Mouse (Mus musculus): ENCODE measurements around the gene Mkrn2os. TPM values are rescaled to one million over a fixed set of nuclear protein-coding genes. Genes with fewer than 3 reads are reported as not detected.

Mkrn2os gene
- total and polyA plus RNA-seq, 3 experiments: not detected

DNA sequence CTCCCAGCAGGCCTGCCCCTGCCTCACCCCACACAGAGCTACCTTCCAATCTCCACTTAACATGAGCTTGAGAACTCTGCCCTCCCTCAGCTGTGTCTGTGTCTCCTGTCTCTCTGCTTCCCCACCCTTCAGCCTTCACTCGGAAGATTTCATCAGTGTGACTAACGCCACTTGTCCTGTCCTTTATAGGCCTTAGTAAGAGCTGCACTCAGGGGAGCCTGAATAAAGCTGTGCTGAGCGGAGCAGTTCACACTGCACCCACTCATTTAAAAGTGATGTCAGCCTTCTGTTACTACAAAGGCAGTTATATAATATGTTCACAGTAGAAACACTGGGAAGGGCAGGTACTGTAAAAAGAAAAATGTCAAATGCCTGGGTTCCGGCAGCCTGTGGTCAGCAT is 15.1 kb upstream of the Mkrn2os start:
- Histone ChIP-seq H3K4me1 (ENCODE audit: control insufficient read depth in 1 of 2, insufficient read depth in 2 of 2) (peaks cover 3 to 13% of the 10 kb centered on the region in 2 experiments), H3K36me3 (replicated peaks in 1 of 2; ENCODE audit: control insufficient read depth in 1 of 2, insufficient read depth in 1 of 2, low read length in 1 of 2) (peaks cover 21 to 72% of the 10 kb centered on the region in 2 experiments), H3K9ac (ENCODE audit: insufficient read depth, low read depth) (no peak overlapping the region), H3K79me2 (replicated peaks; ENCODE audit: control insufficient read depth, extremely low read depth, insufficient read depth, poor library complexity, severe bottlenecking) (peaks cover 4% of the 10 kb centered on the region), H3K9me3 (replicated peaks; ENCODE audit: low read length) (no peaks in the 10 kb centered on the region), H3K27me3 (replicated peaks) (no peaks in the 10 kb centered on the region), H3K4me2 (ENCODE audit: insufficient read depth, low read depth, poor library complexity, severe bottlenecking) (no peak overlapping the region), H3K27ac (ENCODE audit: insufficient read depth, low read depth) (no peak overlapping the region), H3K4me3 (replicated peaks in 1 of 3; ENCODE audit: low read depth in 2 of 3, low read length in 2 of 3, poor library complexity in 1 of 3) (no peak overlapping the region)
- dilution Hi-C loops (cut with MboI; ENCODE audit: extremely low pct_ligation_motif_present, extremely low pct_unique_long_range_greater_than_20kb, low sequenced_read_pairs): no loop called here
- no peak for TF ChIP-seq ETS1 (conservative IDR thresholded peaks at IDR 0.05; ENCODE audit: low read depth, low read length)
- no peak for TF ChIP-seq GABPA (IDR thresholded peaks at IDR 0.05; ENCODE audit: insufficient replicate concordance, low read depth, low read length)
- TF ChIP-seq ZC3H11A (IDR thresholded peaks at IDR 0.05; ENCODE audit: low read depth, low read length): no peak
- TF ChIP-seq NRF1 (IDR thresholded peaks at IDR 0.05; ENCODE audit: low read depth, low read length): no peak
- no peak for TF ChIP-seq SMC3 (IDR thresholded peaks at IDR 0.05; ENCODE audit: low read depth, low read length)
- no peak for TF ChIP-seq TCF12 (IDR thresholded peaks at IDR 0.05; ENCODE audit: low read depth, low read length)
- TF ChIP-seq ELF1 (IDR thresholded peaks at IDR 0.05; ENCODE audit: low read depth, low read length): no peak
- no peak for TF ChIP-seq UBTF (IDR thresholded peaks at IDR 0.05; ENCODE audit: low read depth, low read length)
- no peak for TF ChIP-seq CHD1 (IDR thresholded peaks at IDR 0.05; ENCODE audit: low read depth, low read length)
- no peak for TF ChIP-seq NELFE (IDR thresholded peaks at IDR 0.05; ENCODE audit: low read depth, low read length)
- no peak for TF ChIP-seq E2F4 (IDR thresholded peaks at IDR 0.05; ENCODE audit: insufficient replicate concordance, low read depth, low read length)
- TF ChIP-seq RAD21 (IDR thresholded peaks at IDR 0.05; ENCODE audit: low read depth, low read length): no peak
- TF ChIP-seq KAT2A (IDR thresholded peaks at IDR 0.05; ENCODE audit: insufficient replicate concordance, low read length): no peak
- DNase-seq (ENCODE audit: extremely low read depth): no peak
- in situ Hi-C loops (cut with MboI; ENCODE audit: low pct_ligation_motif_present, low pct_unique_long_range_greater_than_20kb, low sequenced_read_pairs): no loop called here

DNA sequence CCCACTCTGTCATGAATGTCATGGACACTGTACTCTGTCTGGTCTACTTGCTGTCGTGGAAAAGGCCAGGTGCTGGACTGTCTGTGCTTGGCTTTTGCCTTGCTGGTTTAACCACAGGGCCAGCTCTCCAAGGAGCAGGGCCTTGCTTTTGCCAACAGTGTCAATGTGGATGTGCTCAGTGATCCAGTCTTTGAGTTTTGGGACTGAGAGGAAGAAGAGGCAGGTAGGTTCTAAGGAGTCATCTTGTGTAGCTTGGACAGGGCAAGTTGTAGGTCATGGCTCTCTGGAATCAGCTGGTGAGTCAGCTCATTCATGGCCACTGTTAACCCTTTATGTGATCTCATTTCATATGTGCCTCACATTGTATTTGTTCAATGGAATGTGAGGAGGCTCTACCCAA is 14.1 kb upstream of the Mkrn2os start:
- H3K4me1 ChIP-seq (ENCODE audit: control insufficient read depth in 1 of 2, insufficient read depth in 2 of 2): peaks cover 3 to 14% of the 10 kb centered on the region in 2 experiments
- dilution Hi-C loops (cut with MboI; ENCODE audit: extremely low pct_ligation_motif_present, extremely low pct_unique_long_range_greater_than_20kb, low sequenced_read_pairs): no loop called here
- in situ Hi-C loops (cut with MboI; ENCODE audit: low pct_ligation_motif_present, low pct_unique_long_range_greater_than_20kb, low sequenced_read_pairs): no loop called here

More for the DNA sequence above, 14.1 kb upstream of the Mkrn2os start:
- peaks cover 18 to 63% of the 10 kb centered on the region in 2 experiments for H3K36me3 ChIP-seq (replicated peaks in 1 of 2; ENCODE audit: control insufficient read depth in 1 of 2, insufficient read depth in 1 of 2, low read length in 1 of 2)
- no peaks in the 10 kb centered on the region for H3K27me3 ChIP-seq (replicated peaks)
- TF ChIP-seq POLR2A (IDR thresholded peaks at IDR 0.05; ENCODE audit: low read depth, low read length) (no peak), MYC (IDR thresholded peaks at IDR 0.05; ENCODE audit: low read depth, low read length) (no peak), EP300 (IDR thresholded peaks at IDR 0.05; ENCODE audit: low read length) (no peak), CHD2 (IDR thresholded peaks at IDR 0.05; ENCODE audit: low read length) (no peak), ZC3H11A (IDR thresholded peaks at IDR 0.05; ENCODE audit: low read depth, low read length) (no peak), MXI1 (IDR thresholded peaks at IDR 0.05; ENCODE audit: low read depth, low read length) (no peak), HCFC1 (IDR thresholded peaks at IDR 0.05; ENCODE audit: low read depth, low read length) (no peak)
- H3K9me3 ChIP-seq (replicated peaks; ENCODE audit: low read length): no peaks in the 10 kb centered on the region
- H3K9ac ChIP-seq (ENCODE audit: insufficient read depth, low read depth): no peak overlapping the region
- H3K4me3 ChIP-seq (replicated peaks in 1 of 3; ENCODE audit: low read depth in 2 of 3, low read length in 2 of 3, poor library complexity in 1 of 3): no peak overlapping the region
- H3K79me2 ChIP-seq (replicated peaks; ENCODE audit: control insufficient read depth, extremely low read depth, insufficient read depth, poor library complexity, severe bottlenecking): peaks cover 4% of the 10 kb centered on the region
- no peak for DNase-seq (ENCODE audit: extremely low read depth)
- no peak overlapping the region for H3K4me2 ChIP-seq (ENCODE audit: insufficient read depth, low read depth, poor library complexity, severe bottlenecking)
- no peak overlapping the region for H3K27ac ChIP-seq (ENCODE audit: insufficient read depth, low read depth)
